Mouse (Mus musculus) heart, embryonic 11.5 days (tissue): Measurements from ENCODE around the gene Cldn20. TPM values are rescaled to one million over a fixed set of nuclear protein-coding genes. Genes with fewer than 3 reads are reported as not detected.

Source experiments
- ATAC-seq: fragments of 200-750 bp; cut with Nextera tagmentation; replicated peaks from 2 replicates; pipeline ENCODE4 v1.8.0; 2017; ENCODE audit warnings: moderate library complexity; ENCODE audit not compliant: insufficient number of reproducible peaks, low FRiP score, low TSS enrichment
- H3K27ac ChIP-seq: fragments of 300-500 bp; sonication (generic); 2 replicates; pipeline ENCODE4 v1.5.1; 2014; ENCODE audit warnings: mild to moderate bottlenecking, low read depth, low read length
- H3K27me3 ChIP-seq: fragments of 300-500 bp; sonication (generic); 2 replicates; pipeline ENCODE4 v1.6.1; 2014; ENCODE audit warnings: mild to moderate bottlenecking, low read length, mixed read lengths; ENCODE audit not compliant: control insufficient read depth, insufficient read depth
- H3K36me3 ChIP-seq: fragments of 300-500 bp; sonication (generic); 2 replicates; pipeline ENCODE4 v1.6.1; 2014; ENCODE audit warnings: mild to moderate bottlenecking, low read length, moderate library complexity, mixed read lengths; ENCODE audit not compliant: control insufficient read depth, insufficient read depth
- H3K4me1 ChIP-seq: fragments of 300-500 bp; sonication (generic); 2 replicates; pipeline ENCODE4 v1.6.1; 2014; ENCODE audit warnings: low read length; ENCODE audit not compliant: control insufficient read depth, insufficient read depth
- H3K4me2 ChIP-seq: fragments of 300-500 bp; sonication (generic); 2 replicates; pipeline ENCODE4 v1.6.1; 2014; ENCODE audit warnings: mild to moderate bottlenecking, moderate library complexity
- H3K4me3 ChIP-seq: fragments of 300-500 bp; sonication (generic); 2 replicates; pipeline ENCODE4 v1.5.1; 2014; ENCODE audit warnings: low read depth, low read length
- H3K9ac ChIP-seq: fragments of 300-500 bp; sonication (generic); 2 replicates; pipeline ENCODE4 v1.6.1; 2014; ENCODE audit warnings: mild to moderate bottlenecking, low read depth, low read length, moderate library complexity
- H3K9me3 ChIP-seq: fragments of 300-500 bp; sonication (generic); replicated peaks from 2 replicates; pipeline ENCODE4 v1.6.1; 2016; ENCODE audit warnings: low read length; ENCODE audit not compliant: control insufficient read depth
- WGBS: fragments of 180-500 bp; shearing (Covaris S2); extraction: QIAGEN DNeasy Blood & Tissue Kit; methylation state at CpG from one replicate; pipeline ENCODE4 v1.1.7; 2014; ENCODE audit not compliant: insufficient replicate concordance; 5-methylcytosine and 5-hydroxymethylcytosine counted together
- polyA plus RNA-seq: library from polyadenylated mRNA; unstranded; fragments of >200 nt; fragmentation: Nextera tagmentation; extraction: Ambion mirVana; gene quantifications from 2 replicates; pipeline ENCODE4 v1.2.1, GENCODE M21; 2014

The Cldn20 gene
- polyA plus RNA-seq, 1 experiment from 2014 or later, result not detected

GRCm38 (mm10) chr17:3495576-3495975, 36.8 kb upstream of the Cldn20 start:
- 58% methylated on average over 2 of the region's 2 CpGs for WGBS
- H3K4me3 ChIP-seq, result no peak overlapping the region
- no peak overlapping the region for H3K27ac ChIP-seq
- no peaks in the 10 kb centered on the region for H3K36me3 ChIP-seq
- no peaks in the 10 kb centered on the region for H3K27me3 ChIP-seq
- H3K9me3 ChIP-seq, result no peaks in the 10 kb centered on the region
- ATAC-seq, result no peak
- H3K4me2 ChIP-seq, result no peak overlapping the region
- H3K4me1 ChIP-seq, result no peaks in the 10 kb centered on the region
- no peak overlapping the region for H3K9ac ChIP-seq

- Histone ChIP-seq H3K4me1 (no peaks in the 10 kb centered on the region), H3K36me3 (no peaks in the 10 kb centered on the region), H3K9ac (no peak overlapping the region), H3K4me3 (no peak overlapping the region), H3K4me2 (no peak overlapping the region), H3K9me3 (no peaks in the 10 kb centered on the region), H3K27me3 (no peaks in the 10 kb centered on the region), H3K27ac (no peak overlapping the region)
- WGBS, result 88% methylated on average over 3 of the region's 3 CpGs
- ATAC-seq, result no peak
Observed at GRCm38 (mm10) chr17:3496080-3496479, 36.3 kb upstream of the Cldn20 start.

GRCm38 (mm10) chr17:3498086-3498485, 34.3 kb upstream of the Cldn20 start:
- ATAC-seq, result no peak
- H3K9me3 ChIP-seq, result no peaks in the 10 kb centered on the region
- no peaks in the 10 kb centered on the region for H3K36me3 ChIP-seq
- 32% methylated on average over 3 of the region's 3 CpGs for WGBS
- no peaks in the 10 kb centered on the region for H3K4me1 ChIP-seq
- no peaks in the 10 kb centered on the region for H3K27me3 ChIP-seq
- no peak overlapping the region for H3K9ac ChIP-seq
- no peak overlapping the region for H3K27ac ChIP-seq
- H3K4me2 ChIP-seq, result no peak overlapping the region
- no peak overlapping the region for H3K4me3 ChIP-seq

DNA sequence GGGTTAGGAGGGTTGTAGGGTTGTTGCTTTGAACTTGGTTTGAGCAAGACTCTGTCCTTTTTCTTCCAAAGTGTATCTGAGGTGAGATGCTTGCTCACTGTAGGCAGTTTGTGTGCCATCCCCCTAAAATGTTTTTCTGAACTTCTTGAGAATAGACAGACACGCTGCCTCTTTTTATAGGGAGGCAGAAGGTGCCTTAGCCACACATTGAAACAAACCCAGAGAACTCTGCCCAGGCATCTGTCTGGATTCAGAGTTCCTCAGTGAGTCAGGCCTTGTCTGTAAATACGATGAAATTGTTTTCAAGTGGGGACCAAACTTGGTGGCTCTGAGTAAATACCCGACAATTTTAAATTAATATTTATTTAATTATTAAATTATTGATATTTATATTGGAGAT, 33.8 kb upstream of the Cldn20 start:
- Histone ChIP-seq H3K9ac (no peak overlapping the region), H3K9me3 (no peaks in the 10 kb centered on the region), H3K4me1 (no peaks in the 10 kb centered on the region), H3K4me2 (no peak overlapping the region), H3K4me3 (no peak overlapping the region), H3K27me3 (no peaks in the 10 kb centered on the region), H3K27ac (no peak overlapping the region), H3K36me3 (no peaks in the 10 kb centered on the region)
- ATAC-seq, result no peak
- WGBS, result 87% methylated on average over 3 of the region's 3 CpGs

- Histone ChIP-seq H3K4me1 (no peaks in the 10 kb centered on the region), H3K27ac (no peak overlapping the region), H3K4me3 (no peak overlapping the region), H3K9ac (no peak overlapping the region), H3K27me3 (no peaks in the 10 kb centered on the region), H3K9me3 (no peaks in the 10 kb centered on the region), H3K36me3 (no peaks in the 10 kb centered on the region), H3K4me2 (no peak overlapping the region)
- ATAC-seq, result no peak
- 85% methylated on average over 8 of the region's 8 CpGs for WGBS
Observed at GRCm38 (mm10) chr17:3499468-3499867, 32.9 kb upstream of the Cldn20 start.

GRCm38 (mm10) chr17:3500076-3500475, 32.3 kb upstream of the Cldn20 start:
- Histone ChIP-seq H3K27ac (no peak overlapping the region), H3K9me3 (no peaks in the 10 kb centered on the region), H3K4me2 (no peak overlapping the region), H3K4me1 (no peaks in the 10 kb centered on the region), H3K36me3 (no peaks in the 10 kb centered on the region), H3K27me3 (no peaks in the 10 kb centered on the region), H3K9ac (no peak overlapping the region), H3K4me3 (no peak overlapping the region)
- no peak for ATAC-seq
- WGBS, result 84% methylated on average over 6 of the region's 6 CpGs

DNA sequence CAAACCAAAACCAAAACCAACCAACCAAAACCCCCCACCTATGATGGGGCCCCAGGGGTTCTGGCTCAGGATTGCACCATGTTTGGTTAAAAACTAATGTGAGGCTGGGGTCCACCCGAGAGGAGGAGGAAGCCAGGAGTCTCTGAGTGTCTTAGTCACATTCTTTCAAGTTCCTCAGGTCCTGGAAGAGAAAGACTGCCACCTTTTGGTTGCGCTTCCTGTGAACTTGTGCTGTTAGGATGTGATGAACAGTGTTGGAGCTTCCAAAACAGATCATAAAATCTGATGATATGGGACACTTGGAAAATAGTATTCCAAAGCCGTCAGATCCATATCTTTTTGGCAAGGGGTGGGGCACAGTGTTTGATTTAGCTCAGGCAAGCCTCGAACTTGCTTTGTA, 31.4 kb upstream of the Cldn20 start:
- Histone ChIP-seq H3K4me1 (no peaks in the 10 kb centered on the region), H3K4me3 (no peak overlapping the region), H3K9me3 (no peaks in the 10 kb centered on the region), H3K4me2 (no peak overlapping the region), H3K36me3 (no peaks in the 10 kb centered on the region), H3K9ac (no peak overlapping the region), H3K27me3 (no peaks in the 10 kb centered on the region), H3K27ac (no peak overlapping the region)
- ATAC-seq, result no peak
- WGBS, result 82% methylated on average over 4 of the region's 4 CpGs

DNA sequence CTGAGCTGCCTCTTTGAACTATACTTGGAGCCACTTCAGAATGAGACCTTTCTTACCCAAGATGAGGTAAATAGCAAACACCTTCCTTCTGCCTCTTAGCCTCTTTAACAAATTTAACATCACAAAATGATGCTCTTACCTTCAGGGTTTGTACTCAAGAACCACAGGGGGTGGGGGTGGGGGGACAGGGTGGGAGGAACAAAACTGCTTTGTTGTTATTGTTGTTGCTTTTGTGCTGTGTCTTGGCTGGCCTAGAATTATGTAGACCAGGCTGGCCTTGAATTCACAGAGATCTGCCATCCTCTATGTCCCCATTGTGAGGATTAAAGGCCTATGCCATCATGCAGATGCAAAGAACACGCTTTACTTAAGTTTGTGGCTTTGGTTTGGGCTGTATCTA, 26.6 kb upstream of the Cldn20 start:
- 85% methylated on average over 1 of the region's 1 CpGs for WGBS
- H3K36me3 ChIP-seq, result no peaks in the 10 kb centered on the region
- H3K9me3 ChIP-seq, result no peaks in the 10 kb centered on the region
- no peak overlapping the region for H3K9ac ChIP-seq
- H3K4me3 ChIP-seq, result no peak overlapping the region
- no peaks in the 10 kb centered on the region for H3K4me1 ChIP-seq
- H3K27ac ChIP-seq, result no peak overlapping the region
- no peaks in the 10 kb centered on the region for H3K27me3 ChIP-seq
- no peak for ATAC-seq
- H3K4me2 ChIP-seq, result no peak overlapping the region

DNA sequence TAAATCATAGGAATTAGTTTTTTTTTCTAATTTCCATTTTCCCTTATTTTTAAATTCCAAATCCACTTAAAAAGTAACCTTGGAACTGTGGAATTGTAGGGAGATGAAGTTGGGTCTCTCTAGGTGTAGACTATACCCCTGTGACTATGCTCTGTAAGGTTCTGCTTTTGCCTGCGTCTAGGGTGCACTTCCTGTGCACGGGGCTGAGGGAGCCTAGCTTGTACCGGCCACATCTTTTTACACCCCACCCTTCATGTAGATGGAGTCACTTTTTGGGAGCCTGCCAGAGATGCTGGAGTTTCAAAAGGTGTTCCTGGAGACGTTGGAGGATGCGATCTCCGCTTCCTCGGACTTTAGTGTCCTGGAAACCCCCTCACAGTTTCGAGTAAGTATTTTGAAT, 25.8 kb upstream of the Cldn20 start:
- Histone ChIP-seq H3K27me3 (no peaks in the 10 kb centered on the region), H3K4me2 (no peak overlapping the region), H3K36me3 (no peaks in the 10 kb centered on the region), H3K4me1 (no peaks in the 10 kb centered on the region), H3K9ac (no peak overlapping the region), H3K4me3 (no peak overlapping the region), H3K27ac (no peak overlapping the region), H3K9me3 (no peaks in the 10 kb centered on the region)
- ATAC-seq, result no peak
- 87% methylated on average over 8 of the region's 8 CpGs for WGBS
